Mouse (Mus musculus) layer of hippocampus, adult 8-10 months (tissue): ENCODE data around the gene Mapkapk5. TPM values are rescaled to one million over a fixed set of nuclear protein-coding genes. Genes with fewer than 3 reads are reported as not detected.
"Not testable (repeated sequence)": the region's sequence is repeated elsewhere in the genome, so short reads cannot be mapped to it uniquely, and the experiment has no call there.

Experiments
- DNase-seq, 2 experiments: peaks; one replicate each; pipeline ENCODE4 v3.0.0; 2022; ENCODE audit warnings: low spot score in 2 of 2
- total RNA-seq, 4 experiments: library from RNA; stranded (reverse); gene quantifications; 2 replicates each; pipeline ENCODE4 v1.2.4; 2022

The Mapkapk5 gene
- total RNA-seq, 4 experiments from 2014 or later = 68.7 to 83.4 (median 75.2) TPM

DNA sequence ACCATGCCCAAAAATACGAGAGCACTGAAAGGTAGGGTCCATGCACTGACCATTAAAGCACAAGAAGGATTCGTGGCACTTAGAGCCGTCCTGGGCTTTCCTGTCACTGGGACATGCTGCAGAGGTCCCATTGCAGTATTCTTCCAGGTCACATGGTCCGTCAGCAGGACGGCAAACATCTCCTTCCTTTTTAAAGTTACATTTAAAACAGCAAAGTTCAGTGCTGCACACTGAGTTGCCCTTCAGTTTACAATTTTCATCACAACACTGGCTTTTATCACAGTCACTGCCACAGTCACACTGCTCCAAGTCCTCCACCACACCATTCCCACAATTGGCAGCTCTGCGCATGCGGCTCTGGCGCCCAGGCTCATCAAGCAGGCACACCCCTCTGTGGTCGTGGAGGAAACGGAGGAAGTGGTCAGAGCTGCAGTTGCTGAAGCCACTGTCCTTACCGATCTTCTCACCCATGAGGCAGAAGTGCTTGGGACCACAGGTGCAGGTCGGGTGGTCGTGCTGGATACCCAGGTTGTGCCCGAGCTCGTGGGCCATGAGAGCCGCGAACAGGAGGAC, 44.2 kb downstream of the Mapkapk5 start:
- DNase-seq = not testable (repeated sequence)

GRCm38 (mm10) chr5:121500719-121501118, 45.0 kb downstream of the Mapkapk5 start:
- DNase-seq = no peak

DNA sequence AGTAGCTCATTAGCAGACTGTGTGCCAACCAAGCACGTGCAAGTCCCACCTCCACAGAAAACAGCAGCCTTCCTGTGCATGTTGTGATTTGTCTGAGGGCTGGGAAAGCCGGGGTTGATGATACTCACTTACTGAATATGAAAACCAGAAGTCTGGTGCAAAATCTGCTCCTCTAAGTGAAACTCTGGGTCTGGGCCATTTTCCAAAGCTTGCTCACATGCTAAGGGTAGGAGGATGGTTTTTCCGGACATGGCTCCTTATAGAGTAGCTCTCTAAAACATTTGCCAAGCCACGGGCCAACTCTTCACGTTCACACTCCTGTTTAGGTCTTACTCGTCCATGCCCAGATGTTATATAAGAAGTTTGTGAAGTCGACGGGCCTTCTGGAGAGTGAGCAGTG, 52.4 kb downstream of the Mapkapk5 start:
- peak; percentile 56 to 60 for DNase-seq

DNA sequence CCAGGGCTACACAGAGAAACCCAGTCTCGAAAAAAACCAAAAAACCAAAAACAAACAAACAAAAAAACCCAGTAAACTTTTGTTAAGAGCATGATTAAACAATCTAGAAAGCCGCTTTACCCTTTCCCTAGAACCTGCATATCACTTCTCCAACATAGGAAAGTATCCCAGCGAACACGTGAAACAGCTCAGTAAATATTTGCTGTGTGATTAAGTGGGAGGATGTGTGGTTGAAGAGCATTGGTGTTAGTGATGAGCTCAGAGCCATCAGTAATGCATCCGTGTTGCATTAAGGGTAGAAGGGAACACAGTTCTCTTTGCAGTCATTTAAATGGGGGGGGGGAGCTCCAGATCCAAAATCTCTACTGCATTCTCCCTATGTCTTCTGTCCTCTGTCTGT, 60.9 kb downstream of the Mapkapk5 start:
- no peak for DNase-seq

DNA sequence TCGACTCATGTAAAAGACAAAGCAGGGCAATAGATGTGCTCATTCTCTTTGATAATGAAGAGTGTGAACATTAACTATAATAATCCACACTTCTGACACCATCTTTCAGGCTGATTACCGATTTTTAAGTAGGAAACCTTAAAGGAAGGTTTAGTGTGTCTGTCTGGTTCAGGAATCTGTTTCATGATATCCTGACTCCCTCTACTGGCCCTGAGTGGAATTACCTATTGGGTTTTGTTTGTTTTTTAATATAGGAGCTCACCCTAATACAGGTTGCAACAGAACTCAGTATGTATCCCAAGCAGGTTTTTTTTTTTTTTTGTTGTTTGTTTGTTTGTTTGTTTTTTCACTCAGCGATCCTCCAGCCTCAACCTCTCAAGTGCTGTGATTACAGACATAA, 68.0 kb downstream of the Mapkapk5 start:
- no peak for DNase-seq

GRCm38 (mm10) chr5:121476040-121476439, 69.7 kb downstream of the Mapkapk5 start:
- DNase-seq = no peak

Other genes with a start within 250 kb of the Mapkapk5 start
- 10 to 100 TPM; 71.6 to 88.3 (median 78.0) TPM for gene Trafd1, start 160.3 kb downstream of the Mapkapk5 start, total RNA-seq
- 10 to 100 TPM; 36.6 to 45.8 (median 38.1) TPM for gene Naa25, start 148.0 kb downstream of the Mapkapk5 start, total RNA-seq
- gene Tmem116, start 94.0 kb downstream of the Mapkapk5 start, total RNA-seq = 1 to 10 TPM; 7.2 to 9.5 (median 8.5) TPM
- gene Erp29, start 93.4 kb downstream of the Mapkapk5 start, total RNA-seq = 100 to 1,000 TPM; 138 to 165 (median 145) TPM
- not detected for gene Adam1b, start 42.5 kb downstream of the Mapkapk5 start, total RNA-seq
- 10 to 100 TPM; 14.9 to 27.6 (median 19.2) TPM for gene Adam1a, start 423 bp downstream of the Mapkapk5 start, total RNA-seq
- gene Gm42878, start 423 bp downstream of the Mapkapk5 start, total RNA-seq = 1 to 10 TPM in 1 of 4 experiments, not detected in 3; 1.5 TPM
- 100 to 1,000 TPM; 140 to 151 (median 146) TPM for gene Aldh2, start 47.9 kb upstream of the Mapkapk5 start, total RNA-seq
- gene Acad12, start 73.0 kb upstream of the Mapkapk5 start, total RNA-seq = 1 to 10 TPM; 4.9 to 8.7 (median 7.0) TPM
- 1 to 10 TPM; 4.5 to 6.8 (median 5.2) TPM for gene Acad10, start 114.6 kb upstream of the Mapkapk5 start, total RNA-seq
- gene Brap, start 114.7 kb upstream of the Mapkapk5 start, total RNA-seq = 10 to 100 TPM; 64.3 to 67.7 (median 67.4) TPM
- gene Atxn2, start 165.4 kb upstream of the Mapkapk5 start, total RNA-seq = 100 to 1,000 TPM; 190 to 238 (median 231) TPM